9 mouse cellular contexts compared by ENCODE assay signal in the genomic region with DNA sequence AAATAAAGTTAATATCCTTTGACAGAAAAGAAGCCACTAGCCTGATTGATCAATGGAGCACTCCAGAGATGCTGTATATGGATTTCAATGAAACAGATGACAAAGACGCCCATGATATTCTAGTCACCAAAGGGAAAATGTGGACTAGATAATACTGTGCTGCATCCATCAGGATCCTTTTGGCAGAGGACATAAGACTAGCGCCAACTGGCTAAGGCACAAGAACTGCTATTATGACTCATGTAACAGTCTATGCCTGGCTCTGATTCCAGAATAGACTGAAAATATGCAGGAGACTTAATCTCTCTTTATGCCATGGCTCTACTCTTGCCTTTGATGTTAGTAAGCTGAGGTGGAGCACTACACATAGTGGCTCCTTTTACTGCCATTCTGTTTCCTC.
A peak's percentile ranks its signal among the peaks of the same experiment; 100 is the strongest.
DNase-seq lines count a peak whose midpoint lies in the region; ATAC-seq and TF ChIP-seq lines count a peak whose summit lies in the region.
"Had no signal": no experiment of that assay in that cellular context is flagged by ENCODE, and none has a peak within 500 bp of the region (broad histone marks: within the 10 kb centered on the region; RNA-seq: fewer than 3 reads in every experiment).

No protein-coding gene starts in this region.

- H3K4me2 ChIP-seq in lung, postnatal 0 days (replicated peaks; ENCODE audit: low read depth, low read length): no peak overlapping the region
- H3K4me2 ChIP-seq: neural tube, embryonic 15.5 days had no signal

- intact Hi-C loops in left cerebral cortex, postnatal 36 days (cut with DNase I): no loop called here
- intact Hi-C loops in heart, postnatal 25 days (cut with DNase I): no loop called here

- H3K9me3 ChIP-seq in lung, postnatal 0 days (ENCODE audit: low read length): no peaks in the 10 kb centered on the region
- H3K9me3 ChIP-seq: neural tube, embryonic 15.5 days had no signal

- no peaks in the 10 kb centered on the region for H3K4me1 ChIP-seq in lung, postnatal 0 days (ENCODE audit: insufficient read depth, low read depth, low read length)
- H3K4me1 ChIP-seq: neural tube, embryonic 15.5 days had no signal

- no peak for TF ChIP-seq EP300 in lung, postnatal 0 days (IDR thresholded peaks at IDR 0.05)

- H3K27me3 ChIP-seq in lung, postnatal 0 days (replicated peaks; ENCODE audit: insufficient read depth, low read length): no peaks in the 10 kb centered on the region
- H3K27me3 ChIP-seq: neural tube, embryonic 15.5 days had no signal

- no peak overlapping the region for H3K4me3 ChIP-seq in lung, postnatal 0 days (ENCODE audit: low read depth, low read length)
- H3K4me3 ChIP-seq: neural tube, embryonic 15.5 days had no signal

- H3K36me3 ChIP-seq in lung, postnatal 0 days (ENCODE audit: insufficient read depth, low read length): no peaks in the 10 kb centered on the region
- H3K36me3 ChIP-seq: neural tube, embryonic 15.5 days had no signal

- no peak overlapping the region for H3K9ac ChIP-seq in lung, postnatal 0 days (replicated peaks; ENCODE audit: low read depth)
- H3K9ac ChIP-seq: neural tube, embryonic 15.5 days had no signal

- no peak for ATAC-seq in lung, postnatal 0 days

- no peak overlapping the region for H3K27ac ChIP-seq in lung, postnatal 0 days (ENCODE audit: low read length)
- H3K27ac ChIP-seq: neural tube, embryonic 15.5 days had no signal

- 85% methylated on average over 2 of the region's 2 CpGs for WGBS in lung, postnatal 0 days

- DNase-seq in adrenal gland, adult 2 months: peak; percentile 8
- DNase-seq in adrenal gland, postnatal 25 days: no peak
- peak; percentile 4 for DNase-seq in lung, postnatal 10 days
- no peak for DNase-seq in lung, postnatal 0 days (ENCODE audit: low spot score)
- peak; percentile 22 to 72 for DNase-seq in frontal cortex, postnatal 36 days (ENCODE audit: low spot score in 2 of 2)
- DNase-seq in left cerebral cortex, postnatal 36 days (ENCODE audit: low spot score in 2 of 2): peak; percentile 41 to 44
- DNase-seq in heart, postnatal 25 days (ENCODE audit: low spot score): no peak
- no peak for DNase-seq in spleen, postnatal 36 days (ENCODE audit: low spot score in 2 of 2)

- TF ChIP-seq CTCF in lung, postnatal 0 days (IDR thresholded peaks at IDR 0.05): no peak

Comparison
In these comparisons a context has a peak if more than half of its experiments do, and no peak if none do; other contexts are left out.
1. DNase-seq: peak in adrenal gland, adult 2 months (single experiment), lung, postnatal 10 days (single experiment), frontal cortex, postnatal 36 days (2 of 2) and left cerebral cortex, postnatal 36 days (2 of 2); none in adrenal gland, postnatal 25 days (single experiment), lung, postnatal 0 days (single experiment), heart, postnatal 25 days (single experiment) and spleen, postnatal 36 days (0 of 2).